Mouse (Mus musculus) heart, adult 2 months (tissue): Measurements from ENCODE around the gene Kcng1.

Experiments
- CTCF ChIP-seq: fragments of 200-600 bp; IDR thresholded peaks from 2 replicates; pipeline ENCODE4 v1.8.1; 2022; ENCODE audit warnings: antibody characterized with exemption, mild to moderate bottlenecking, moderate library complexity
- EP300 ChIP-seq: fragments of 200-500 bp; IDR thresholded peaks from 2 replicates; pipeline ENCODE4 v1.6.1; 2011; ENCODE audit warnings: low read depth, low read length, control low read depth; ENCODE audit not compliant: insufficient read depth
- POLR2A ChIP-seq: fragments of 200-500 bp; IDR thresholded peaks from 2 replicates; pipeline ENCODE4 v1.6.1; 2011; ENCODE audit warnings: mild to moderate bottlenecking, low read depth, low read length, control low read depth; ENCODE audit not compliant: insufficient read depth

- TF ChIP-seq CTCF = peak; percentile 65
- TF ChIP-seq POLR2A = no peak
- no peak for TF ChIP-seq EP300
Measured at GRCm38 (mm10) chr2:168252639-168253292, 28.8 kb downstream of the Kcng1 start.
